Mouse (Mus musculus) T-helper 2 cell (primary cell): Measurements from ENCODE around the gene B3gat3.
"Not testable (repeated sequence)": the region's sequence is repeated elsewhere in the genome, so short reads cannot be mapped to it uniquely, and the experiment has no call there.

Experiments used
- in situ Hi-C: fragments of 300-600 bp; cut with MboI, MseI; formaldehyde crosslinking; loops from one replicate; pipeline ENCODE4 v1.15.1; 2025; ENCODE audit warnings: high pct_unique_total_duplicates

B3gat3 gene

DNA sequence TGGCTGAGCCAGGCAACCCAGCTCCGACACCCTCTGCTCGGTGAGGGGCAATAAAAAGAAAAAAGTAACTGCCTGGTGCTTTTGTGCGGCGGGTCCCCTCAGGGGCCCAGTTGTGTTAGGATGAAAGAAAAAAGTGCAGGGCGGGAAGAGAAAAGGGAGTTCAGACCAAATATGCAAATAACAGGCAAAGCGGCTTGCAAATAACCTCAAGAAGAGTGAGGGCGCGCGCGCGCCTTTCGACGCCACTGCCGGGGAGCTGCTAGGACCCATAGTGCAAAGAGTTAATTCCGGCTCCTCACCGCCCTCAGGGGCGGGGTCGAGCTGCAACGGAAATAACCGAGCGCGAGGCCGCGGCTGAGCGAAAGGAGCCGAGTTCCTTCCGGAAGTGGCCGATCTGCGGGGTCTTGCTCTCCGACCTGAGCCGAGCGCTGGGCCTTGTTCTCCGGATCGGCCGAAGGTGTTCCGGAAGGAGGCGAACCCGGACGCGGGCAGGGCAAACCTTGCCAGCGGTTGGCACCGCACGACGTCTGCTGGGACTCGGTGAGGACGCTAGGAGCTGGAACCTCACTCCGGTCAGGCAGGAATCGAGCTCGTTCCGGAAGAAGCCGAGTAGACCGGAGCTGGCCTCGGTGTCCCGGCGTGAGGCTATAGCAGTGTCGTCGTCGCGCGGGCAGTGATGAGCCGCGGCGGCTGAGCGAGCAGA is 21.5 kb downstream of the B3gat3 start, which contains the start of gene Mta2:
TSS of gene Mta2 (plus strand) at position 361 of the 703 bp plus-strand sequence.
- in situ Hi-C loops: loop anchor here (5.0 kb wide), 1 partner anchor 44 kb away; the partner anchor contains the start of gene Ganab

DNA sequence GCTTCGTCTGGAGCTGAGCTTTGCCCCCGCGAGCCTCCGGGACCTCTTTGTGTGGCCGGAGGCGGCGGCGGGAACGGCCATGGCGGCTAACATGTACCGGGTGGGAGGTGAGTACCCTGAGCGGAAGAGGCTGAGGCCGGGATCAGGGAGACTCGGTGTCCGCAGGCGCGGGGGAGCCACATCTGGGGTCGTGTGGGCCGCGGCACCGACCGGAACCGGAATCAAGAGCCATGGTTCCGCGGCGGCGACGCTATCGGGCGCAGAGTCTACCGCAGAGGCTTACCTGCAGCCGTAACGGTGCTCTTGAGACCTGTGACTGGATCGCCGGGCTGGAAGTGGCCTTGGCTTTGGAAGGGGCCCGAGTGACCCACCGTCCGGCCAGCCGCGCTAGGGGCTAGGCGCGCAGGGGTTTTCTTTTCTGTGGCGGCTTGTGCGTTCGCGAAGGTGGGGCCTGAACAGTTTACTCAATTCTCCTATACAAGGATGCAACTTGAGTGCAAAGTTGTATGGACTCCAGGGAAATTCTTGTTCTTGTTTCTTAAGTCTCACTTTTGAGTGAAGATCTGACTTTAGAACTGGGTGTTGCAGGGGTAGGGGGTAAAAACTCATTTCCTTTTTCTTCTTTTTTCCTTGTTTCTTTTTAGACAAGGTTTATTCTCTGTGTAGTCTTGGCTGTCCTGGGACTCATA is 22.2 kb downstream of the B3gat3 start:
- in situ Hi-C loops: loop anchor here (5.0 kb wide), 1 partner anchor 45 kb away; the partner anchor contains the start of gene Ganab

DNA sequence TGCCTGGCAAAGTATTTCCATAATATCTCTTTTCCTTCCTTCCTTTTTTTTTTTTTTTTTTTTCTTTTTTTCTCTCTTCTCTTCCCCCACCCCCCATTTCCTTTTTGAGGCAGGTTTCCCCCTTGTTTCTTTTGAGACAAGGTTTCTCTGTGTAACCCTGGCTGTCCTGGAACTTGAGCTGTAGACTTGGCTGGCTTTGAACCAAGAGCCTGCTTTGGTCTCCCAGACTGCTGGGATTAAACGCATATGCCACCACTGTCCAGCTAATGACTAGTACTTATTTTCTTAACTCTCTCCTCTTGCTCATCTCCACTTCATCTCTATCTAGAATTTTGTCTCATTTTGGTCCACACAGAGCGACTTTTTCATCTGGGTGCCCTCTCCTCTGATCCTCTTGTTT is 22.9 kb downstream of the B3gat3 start:
- in situ Hi-C loops: loop anchor here (5.0 kb wide), 1 partner anchor 46 kb away; the partner anchor contains the start of gene Ganab

DNA sequence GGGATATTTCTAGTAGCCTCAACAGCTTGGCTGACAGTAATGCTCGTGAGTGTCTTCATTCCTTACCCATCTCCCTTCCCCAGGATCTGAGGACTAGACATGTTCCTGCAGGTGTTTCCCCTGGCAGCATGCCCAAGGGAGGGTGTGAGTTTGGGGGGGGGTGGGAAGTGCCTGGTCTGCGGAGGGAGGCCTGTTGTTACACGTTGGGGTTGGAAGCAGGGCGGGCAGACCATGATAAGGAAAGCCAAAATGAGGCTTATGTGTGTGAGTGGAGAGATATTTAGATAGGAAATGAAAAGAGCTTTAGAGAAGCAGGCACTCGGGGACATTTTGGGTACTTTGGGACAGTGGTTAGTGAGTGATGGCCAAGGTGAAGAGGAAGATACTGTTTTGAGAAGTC is 23.9 kb downstream of the B3gat3 start:
- in situ Hi-C loops: loop anchor here (5.0 kb wide), 1 partner anchor 47 kb away; the partner anchor contains the start of gene Ganab

DNA sequence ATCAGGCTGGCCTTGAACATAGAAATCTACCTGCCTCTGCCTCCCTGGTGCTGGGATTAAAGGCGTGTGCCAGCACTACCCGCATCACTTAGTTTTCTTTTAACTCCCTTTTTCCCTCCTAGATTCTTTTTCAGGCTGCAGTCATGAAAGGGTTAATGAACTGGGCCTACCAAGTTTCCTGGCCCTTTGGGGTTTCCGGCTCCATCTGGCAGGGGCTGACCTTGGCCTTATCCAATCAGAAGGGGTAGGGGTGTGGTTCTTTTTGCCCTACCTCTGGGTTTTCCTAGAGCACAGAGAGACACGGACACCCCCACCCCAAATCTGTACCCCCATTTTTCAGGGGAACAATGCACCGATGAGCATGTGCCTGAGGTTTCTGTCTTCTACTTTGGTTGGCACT is 24.6 kb downstream of the B3gat3 start:
- in situ Hi-C loops: loop anchor here (5.0 kb wide), 1 partner anchor 47 kb away; the partner anchor contains the start of gene Ganab

DNA sequence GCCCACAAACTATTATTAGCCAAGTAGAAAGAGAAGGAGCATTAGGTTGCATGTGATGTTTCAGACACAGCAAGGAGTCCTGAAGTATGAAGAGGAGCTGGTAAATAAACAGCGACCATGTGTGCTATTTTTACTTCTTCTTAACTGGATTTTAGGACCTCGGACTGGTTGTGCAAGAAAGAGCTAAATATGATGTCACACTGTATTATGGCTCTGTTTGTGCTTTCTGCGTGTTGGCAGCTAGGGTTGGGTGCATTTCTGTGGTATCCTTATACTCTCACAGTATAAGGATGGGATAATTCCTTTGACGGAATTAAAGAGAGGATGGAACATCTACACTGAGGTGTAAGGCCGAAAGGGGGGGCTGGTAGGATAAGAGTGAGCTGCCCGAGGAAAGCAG is 25.1 kb downstream of the B3gat3 start:
- in situ Hi-C loops: no loop called here

DNA sequence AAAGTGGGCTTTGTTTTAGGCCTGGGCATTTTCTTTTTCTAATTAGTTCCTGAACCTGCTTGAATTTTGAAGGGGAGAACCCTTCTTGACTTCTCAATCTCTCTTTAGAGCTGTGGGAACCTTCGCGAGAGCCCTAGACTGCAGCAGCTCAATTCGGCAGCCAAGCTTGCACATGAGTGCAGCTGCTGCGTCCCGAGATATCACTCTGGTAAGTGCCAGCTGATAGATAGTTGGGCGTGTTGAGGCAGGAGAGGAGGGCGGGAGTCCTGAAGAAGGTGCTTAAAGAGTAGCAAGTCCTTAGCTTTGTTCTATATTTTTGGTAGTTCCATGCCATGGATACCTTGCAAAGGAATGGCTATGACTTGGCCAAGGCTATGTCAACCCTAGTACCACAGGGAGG is 26.8 kb downstream of the B3gat3 start:
- in situ Hi-C loops: no loop called here

DNA sequence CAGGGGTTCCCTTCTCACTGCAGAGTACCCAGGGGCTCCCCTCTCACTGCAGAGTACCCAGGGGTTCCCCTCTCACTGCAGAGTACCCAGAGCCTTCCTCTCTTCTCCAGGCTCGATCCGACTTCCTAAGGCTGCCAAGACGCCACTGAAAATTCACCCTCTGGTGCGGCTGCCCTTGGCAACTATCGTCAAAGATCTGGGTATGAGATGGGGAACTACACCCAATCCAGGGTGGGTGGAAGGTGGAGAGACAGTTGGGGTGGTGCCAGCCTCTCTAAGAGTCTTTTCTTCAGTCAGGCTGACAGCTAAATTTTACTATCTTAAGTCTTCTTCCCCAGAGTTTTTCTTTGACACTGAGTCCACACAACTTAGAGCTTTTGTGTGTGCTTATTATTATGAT is 30.0 kb downstream of the B3gat3 start:
- in situ Hi-C loops: no loop called here

DNA sequence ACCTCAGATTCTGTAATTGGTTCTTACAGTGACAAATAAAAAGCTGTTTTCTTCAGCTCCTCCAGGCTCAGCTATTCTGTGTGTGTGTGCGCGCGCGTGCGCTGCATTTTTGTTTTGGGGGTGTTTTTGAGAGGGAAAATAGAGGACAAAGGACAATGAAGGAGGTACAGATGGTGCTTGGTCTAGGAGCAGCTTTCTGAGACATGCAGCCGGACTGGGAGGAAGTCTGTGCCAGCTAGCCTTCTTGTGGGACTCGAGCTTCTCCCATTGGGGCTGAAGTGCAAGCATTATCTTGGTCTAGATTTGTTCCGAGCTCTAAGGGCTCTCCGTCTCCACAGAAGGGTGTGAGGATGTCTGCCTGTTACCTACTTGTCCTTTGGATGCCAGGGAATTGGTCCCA is 32.1 kb downstream of the B3gat3 start:
- in situ Hi-C loops: no loop called here

DNA sequence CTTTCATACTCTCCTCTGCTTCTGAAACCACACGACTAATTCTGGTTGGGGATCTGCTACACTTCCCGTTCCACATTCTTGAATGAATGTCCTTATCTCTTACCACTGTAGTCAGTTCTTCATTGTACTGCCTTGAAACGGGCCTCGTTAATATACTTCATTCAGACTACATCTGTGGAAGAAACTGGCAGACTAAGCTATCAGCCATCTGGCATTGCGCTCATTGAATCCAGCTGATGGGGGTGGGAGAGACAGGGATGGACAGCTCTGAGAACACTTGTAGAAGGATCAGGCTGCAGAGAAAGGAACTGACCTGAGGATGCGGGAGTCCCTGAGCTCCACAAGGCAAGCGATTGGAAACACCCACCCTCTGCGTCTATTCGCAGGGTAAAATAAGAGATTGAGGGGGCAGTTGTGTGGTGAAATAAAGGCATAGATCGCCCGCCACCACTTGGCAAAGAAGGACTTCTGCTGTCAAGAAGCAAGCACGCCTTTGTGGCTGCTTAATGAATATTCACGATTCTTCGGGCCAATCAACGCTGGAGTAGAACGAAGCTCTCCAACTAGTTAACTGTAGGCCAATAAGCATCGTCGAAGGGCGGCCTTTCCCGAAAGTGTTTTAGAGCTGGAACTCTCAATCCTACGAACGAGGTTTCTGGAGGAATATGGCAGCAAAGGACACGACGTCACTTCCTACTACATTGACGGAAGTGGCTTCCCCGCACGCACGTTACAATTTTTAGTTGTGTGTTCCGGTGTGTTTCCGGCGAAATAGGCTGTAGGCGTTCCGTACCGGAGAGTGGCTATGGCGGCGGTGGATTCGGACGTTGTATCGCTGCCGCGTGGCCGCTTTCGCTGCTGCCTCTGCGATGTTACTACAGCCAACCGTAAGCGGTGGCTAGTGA is 33.2 kb downstream of the B3gat3 start, which contains the start of gene Tut1:
TSS of gene Tut1 (plus strand) at position 713 of the 905 bp plus-strand sequence.
- in situ Hi-C loops: no loop called here

DNA sequence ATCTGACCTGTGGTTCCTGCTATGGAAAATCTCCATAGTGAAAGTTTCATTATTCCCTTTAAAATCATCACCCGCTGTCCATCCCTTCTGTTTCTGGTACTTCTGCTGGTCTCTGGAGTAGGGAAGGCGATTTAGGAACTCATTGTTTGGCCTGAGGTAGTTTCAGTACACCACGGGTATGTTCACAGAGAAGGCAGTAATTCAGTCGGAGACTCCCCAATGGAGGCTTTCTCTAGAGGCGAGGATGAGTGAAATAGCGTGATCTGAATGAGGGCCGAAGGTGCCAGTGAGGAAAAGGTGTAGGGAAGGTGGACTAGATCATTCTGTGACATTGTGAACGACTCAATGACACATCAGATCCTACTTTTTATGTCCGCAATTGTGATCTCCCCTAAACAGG is 34.0 kb downstream of the B3gat3 start:
- in situ Hi-C loops: no loop called here

DNA sequence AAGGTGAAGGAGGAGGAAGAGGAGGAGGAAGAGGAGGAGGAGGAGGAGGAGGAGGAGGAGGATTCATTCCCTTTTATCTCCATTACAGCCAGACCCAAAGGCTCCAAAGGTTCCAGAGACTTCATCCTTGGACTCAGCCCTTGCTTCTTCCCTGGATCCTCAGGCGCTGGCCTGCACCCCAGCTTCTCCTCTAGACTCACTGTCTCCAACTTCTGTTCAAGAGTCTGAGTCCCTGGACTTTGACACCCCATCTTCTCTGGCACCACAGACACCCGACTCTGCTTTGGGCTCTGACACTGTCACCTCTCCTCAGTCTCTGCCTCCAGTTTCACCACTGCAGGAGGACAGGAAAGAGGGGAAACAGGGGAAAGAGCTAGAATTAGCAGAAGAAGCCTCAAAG is 42.1 kb downstream of the B3gat3 start:
- in situ Hi-C loops: loop anchor here (5.0 kb wide), 1 partner anchor 50 kb away; no protein-coding TSS in a partner anchor

DNA sequence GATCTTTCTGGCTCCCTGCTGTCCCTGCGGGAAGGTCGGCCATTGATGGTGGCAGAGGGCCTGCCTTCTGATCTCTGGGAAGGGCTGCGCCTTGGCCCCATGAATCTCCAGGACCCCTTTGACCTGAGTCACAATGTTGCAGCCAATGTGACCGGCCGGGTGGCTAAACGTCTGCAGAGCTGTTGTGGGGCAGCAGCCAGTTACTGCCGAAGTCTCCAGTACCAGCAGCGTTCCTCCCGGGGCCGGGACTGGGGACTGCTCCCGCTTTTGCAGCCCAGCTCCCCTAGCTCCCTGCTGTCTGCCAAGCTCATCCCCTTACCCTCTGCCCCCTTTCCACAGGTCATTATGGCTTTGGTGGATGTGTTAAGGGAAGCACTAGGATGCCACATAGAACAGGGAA is 44.9 kb downstream of the B3gat3 start:
- in situ Hi-C loops: no loop called here

DNA sequence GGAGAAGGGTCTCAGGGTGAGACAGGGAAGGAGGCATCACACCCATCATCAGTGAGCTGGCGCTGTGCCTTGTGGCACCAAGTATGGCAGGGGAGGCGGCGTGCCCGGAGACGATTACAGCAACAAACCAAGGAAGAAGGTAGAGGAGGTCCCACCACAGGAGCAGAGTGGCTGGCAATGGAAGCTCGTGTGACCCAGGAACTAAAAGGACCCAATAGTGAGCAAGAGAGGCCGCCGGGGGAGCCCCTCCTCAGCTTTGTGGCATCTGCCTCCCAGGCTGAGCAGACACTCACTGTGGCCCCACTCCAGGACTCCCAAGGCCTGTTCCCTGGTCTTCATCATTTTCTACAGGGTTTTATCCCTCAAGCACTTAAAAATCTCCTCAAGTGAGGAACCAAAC is 45.6 kb downstream of the B3gat3 start:
- in situ Hi-C loops: no loop called here

DNA sequence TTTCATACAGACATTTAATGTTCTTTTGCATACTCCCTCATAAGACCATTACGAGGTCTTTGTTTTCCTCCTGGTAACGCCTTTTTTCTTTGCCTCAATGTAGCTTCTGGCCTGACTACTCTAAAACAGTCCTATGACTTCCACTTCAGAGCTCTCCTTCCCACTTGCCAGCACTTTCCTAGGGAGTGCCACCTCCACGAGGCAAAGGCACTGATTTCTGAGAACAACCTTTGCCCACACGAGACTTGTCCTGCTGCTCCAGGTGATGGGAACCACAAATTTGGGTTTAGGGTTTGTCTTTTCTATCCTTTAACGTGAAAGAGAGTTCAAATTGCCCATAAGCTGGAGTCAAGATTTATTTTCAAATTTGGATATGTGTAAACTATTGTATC is 46.0 kb downstream of the B3gat3 start:
- in situ Hi-C loops: no loop called here

DNA sequence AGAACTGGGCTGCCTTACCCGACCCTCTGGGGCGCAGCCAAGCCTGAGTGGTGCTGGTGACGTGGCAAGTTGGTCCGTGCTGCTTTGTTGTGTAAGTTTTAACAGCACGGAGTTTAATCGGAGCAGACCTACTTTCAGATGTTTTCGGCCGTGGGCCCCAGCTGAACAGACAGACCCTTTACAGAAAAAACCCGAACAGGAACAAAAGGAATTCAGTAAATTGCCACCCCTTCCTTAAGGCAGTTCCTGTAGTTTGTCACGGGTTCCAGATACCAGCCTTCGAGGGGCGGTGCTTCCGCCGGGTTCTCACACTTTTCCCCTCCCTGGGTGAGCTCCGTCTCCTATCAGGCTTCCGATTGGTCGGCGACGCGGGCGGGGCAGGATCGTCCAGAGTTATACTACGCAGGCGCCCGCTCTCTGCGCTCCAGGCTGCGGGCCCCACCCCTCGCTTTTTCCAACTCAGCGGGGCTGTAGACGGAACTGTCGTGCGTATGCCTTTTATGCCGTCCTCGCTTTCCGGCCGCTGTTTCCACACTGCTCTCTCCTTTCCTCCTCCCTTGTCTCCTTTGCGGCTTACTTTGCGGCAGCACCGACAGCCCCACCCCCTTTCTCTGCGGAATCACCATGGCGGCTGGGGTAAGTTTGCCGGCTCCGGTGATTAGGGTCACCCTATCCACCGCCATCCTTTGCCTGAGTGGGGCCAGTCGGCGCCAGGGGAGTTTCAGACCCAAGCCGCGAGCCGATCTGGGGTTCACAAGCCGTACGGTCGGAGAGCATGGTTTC is 46.6 kb downstream of the B3gat3 start, which contains the start of gene Eef1g:
TSS of gene Eef1g (plus strand) at position 452 of the 783 bp plus-strand sequence.
- in situ Hi-C loops: no loop called here

DNA sequence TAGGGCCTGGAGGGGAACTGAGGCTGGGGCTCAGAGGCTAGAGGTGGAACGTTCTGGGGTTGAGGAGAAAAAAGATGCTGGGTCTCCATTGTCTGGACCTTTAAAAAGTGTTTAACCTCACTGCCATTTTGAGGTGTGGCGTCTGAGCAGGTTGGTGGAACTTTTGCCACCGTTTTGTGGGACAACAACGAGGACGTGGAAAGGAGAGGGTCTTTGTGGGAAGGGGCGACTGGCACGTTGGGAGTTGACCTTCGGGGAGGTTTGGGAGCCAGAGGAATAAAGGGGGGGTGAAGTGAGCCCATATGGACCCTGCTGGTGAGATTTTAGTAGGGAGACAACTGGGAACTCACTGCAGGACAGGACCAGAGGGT is 47.2 kb downstream of the B3gat3 start:
- in situ Hi-C loops: no loop called here

DNA sequence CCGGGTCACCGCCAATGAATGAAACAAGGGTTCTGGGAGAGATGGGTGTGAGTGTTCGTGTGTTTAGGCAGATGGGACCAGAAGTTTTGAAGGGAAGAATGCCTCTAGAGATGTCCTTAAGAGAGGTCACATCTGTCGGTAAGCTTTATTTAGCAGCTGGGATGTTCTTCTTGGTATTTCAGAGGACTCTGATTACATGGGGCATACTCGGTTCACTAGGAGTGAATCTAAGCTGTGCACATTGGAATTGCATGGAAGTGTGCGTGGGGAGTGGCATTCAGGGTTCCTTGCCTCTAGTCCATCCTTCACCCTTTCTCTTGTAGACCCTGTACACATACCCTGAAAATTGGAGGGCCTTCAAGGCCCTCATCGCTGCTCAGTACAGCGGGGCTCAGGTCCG is 47.7 kb downstream of the B3gat3 start:
- in situ Hi-C loops: no loop called here

DNA sequence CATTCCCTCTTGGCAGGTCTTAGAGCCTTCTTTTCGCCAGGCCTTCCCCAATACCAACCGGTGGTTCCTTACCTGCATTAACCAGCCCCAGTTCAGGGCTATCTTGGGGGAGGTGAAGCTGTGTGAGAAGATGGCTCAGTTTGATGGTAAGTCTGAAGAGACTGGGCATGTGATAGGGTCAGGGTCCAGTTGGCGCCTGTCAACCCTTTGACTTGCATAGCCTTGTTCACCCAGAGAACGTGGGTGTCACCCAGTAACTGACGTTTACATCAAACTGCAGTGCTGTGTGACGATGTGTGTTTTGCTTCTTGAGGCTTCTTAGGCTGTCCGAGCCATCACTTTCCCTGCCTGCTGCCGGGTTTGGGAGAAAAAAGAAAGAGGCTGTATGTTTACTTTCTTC is 52.3 kb downstream of the B3gat3 start:
- in situ Hi-C loops: not testable (repeated sequence)

DNA sequence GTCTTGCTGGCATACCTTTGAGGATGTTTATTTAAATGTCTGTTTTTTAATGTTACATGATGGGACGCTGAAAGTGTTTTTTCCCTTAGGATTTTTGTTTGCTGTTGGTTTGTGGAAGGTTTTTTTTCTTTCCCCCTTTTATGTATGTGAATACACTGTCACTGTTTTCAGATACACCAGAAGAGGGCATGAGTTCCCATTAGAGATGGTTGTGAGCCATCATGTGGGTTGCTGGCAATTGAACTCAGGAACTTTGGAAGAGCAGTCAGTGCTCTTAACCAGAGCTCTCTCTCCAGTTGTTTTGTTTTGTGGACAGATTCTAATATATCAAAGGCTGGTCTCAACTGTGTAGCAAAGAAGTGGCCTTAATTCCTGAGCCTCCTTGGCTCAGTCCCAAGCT is 54.5 kb downstream of the B3gat3 start:
- in situ Hi-C loops: no loop called here

DNA sequence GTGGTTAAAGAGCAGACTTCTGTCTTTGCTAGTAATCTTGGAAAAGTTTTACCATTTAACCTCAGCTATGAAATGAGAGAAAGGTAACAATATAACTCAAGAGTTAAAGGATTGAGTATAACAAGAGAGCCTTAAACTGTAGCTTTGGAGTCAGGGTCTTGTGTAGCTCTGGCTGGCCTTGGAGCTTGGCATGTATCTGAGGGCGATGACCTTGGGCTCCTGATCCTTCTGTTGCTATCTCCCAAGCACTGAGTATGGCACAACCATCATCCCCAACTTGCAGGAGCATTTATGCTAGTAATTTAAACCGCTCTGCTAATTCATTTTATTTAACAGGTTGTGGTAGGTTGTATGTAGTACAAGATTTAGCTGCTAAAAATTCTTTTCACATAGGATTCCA is 55.3 kb downstream of the B3gat3 start:
- in situ Hi-C loops: no loop called here
